Mouse (Mus musculus): Measurements from ENCODE around the gene Lgi1.
A peak's percentile ranks its signal among the peaks of the same experiment; 100 is the strongest.

Gene Lgi1

GRCm38 (mm10) chr19:38263829-38264504 is 369 bp upstream of the Lgi1 start:
- DNase-seq (ENCODE audit: low spot score), result no peak

GRCm38 (mm10) chr19:38265767-38266166 is 1.4 kb downstream of the Lgi1 start:
- no peak for DNase-seq (ENCODE audit: low spot score)

- DNase-seq (ENCODE audit: low spot score), result no peak
These were observed 3.1 kb downstream of the Lgi1 start for GRCm38 (mm10) chr19:38267469-38267868.

- DNase-seq (ENCODE audit: low spot score), result no peak
These were observed 6.7 kb downstream of the Lgi1 start for GRCm38 (mm10) chr19:38271071-38271470.

- no peak for DNase-seq (ENCODE audit: low spot score)
These were observed 9.5 kb downstream of the Lgi1 start for GRCm38 (mm10) chr19:38273820-38274219.

GRCm38 (mm10) chr19:38274747-38275421 is 10.5 kb downstream of the Lgi1 start:
- DNase-seq (ENCODE audit: low spot score), result no peak

- no peak for DNase-seq (ENCODE audit: low spot score)
These were observed 11.9 kb downstream of the Lgi1 start for GRCm38 (mm10) chr19:38276226-38276625.

- no peak for DNase-seq (ENCODE audit: low spot score)
These were observed 15.9 kb downstream of the Lgi1 start for GRCm38 (mm10) chr19:38280242-38280641.

- no peak for DNase-seq (ENCODE audit: low spot score)
These were observed 18.1 kb downstream of the Lgi1 start for GRCm38 (mm10) chr19:38282407-38282806.

- no peak for DNase-seq (ENCODE audit: low spot score)
These were observed 24.2 kb downstream of the Lgi1 start for GRCm38 (mm10) chr19:38288556-38288955.

GRCm38 (mm10) chr19:38291432-38291831 is 27.1 kb downstream of the Lgi1 start:
- no peak for DNase-seq (ENCODE audit: low spot score)

- peak; percentile 1 for DNase-seq (ENCODE audit: low spot score)
These were observed 33.8 kb downstream of the Lgi1 start for GRCm38 (mm10) chr19:38298018-38298626.

GRCm38 (mm10) chr19:38308116-38308515 is 43.8 kb downstream of the Lgi1 start:
- no peak for DNase-seq (ENCODE audit: low spot score)

- no peak for DNase-seq (ENCODE audit: low spot score)
These were observed 50.8 kb downstream of the Lgi1 start for GRCm38 (mm10) chr19:38315099-38315498.

GRCm38 (mm10) chr19:38316602-38317313 is 52.4 kb downstream of the Lgi1 start:
- no peak for DNase-seq (ENCODE audit: low spot score)

- no peak for DNase-seq (ENCODE audit: low spot score)
These were observed 54.0 kb downstream of the Lgi1 start for GRCm38 (mm10) chr19:38318308-38318707.

GRCm38 (mm10) chr19:38319168-38319567 is 54.8 kb downstream of the Lgi1 start:
- DNase-seq (ENCODE audit: low spot score), result no peak

- no peak for DNase-seq (ENCODE audit: low spot score)
These were observed 56.4 kb downstream of the Lgi1 start for GRCm38 (mm10) chr19:38320651-38321188.

- no peak for DNase-seq (ENCODE audit: low spot score)
These were observed 59.4 kb downstream of the Lgi1 start for GRCm38 (mm10) chr19:38323726-38324125.

- DNase-seq (ENCODE audit: low spot score), result no peak
These were observed 60.1 kb downstream of the Lgi1 start for GRCm38 (mm10) chr19:38324147-38325028.

GRCm38 (mm10) chr19:38325029-38325398 is 60.7 kb downstream of the Lgi1 start:
- no peak for DNase-seq (ENCODE audit: low spot score)
